Mouse (Mus musculus) cerebellum, adult 2 months (tissue): ENCODE results near the gene Sult6b2.

Source experiments
- CTCF ChIP-seq: fragments of 200-500 bp; IDR thresholded peaks from 2 replicates; pipeline ENCODE4 v1.5.1; 2011; ENCODE audit warnings: low read depth, mild to moderate bottlenecking, control low read depth, low read length, moderate library complexity, borderline replicate concordance; ENCODE audit not compliant: insufficient read depth
- POLR2A ChIP-seq: fragments of 200-500 bp; IDR thresholded peaks from 2 replicates; pipeline ENCODE4 v1.6.1; 2011; ENCODE audit warnings: low read length, control low read depth, borderline replicate concordance; ENCODE audit not compliant: insufficient read depth

DNA sequence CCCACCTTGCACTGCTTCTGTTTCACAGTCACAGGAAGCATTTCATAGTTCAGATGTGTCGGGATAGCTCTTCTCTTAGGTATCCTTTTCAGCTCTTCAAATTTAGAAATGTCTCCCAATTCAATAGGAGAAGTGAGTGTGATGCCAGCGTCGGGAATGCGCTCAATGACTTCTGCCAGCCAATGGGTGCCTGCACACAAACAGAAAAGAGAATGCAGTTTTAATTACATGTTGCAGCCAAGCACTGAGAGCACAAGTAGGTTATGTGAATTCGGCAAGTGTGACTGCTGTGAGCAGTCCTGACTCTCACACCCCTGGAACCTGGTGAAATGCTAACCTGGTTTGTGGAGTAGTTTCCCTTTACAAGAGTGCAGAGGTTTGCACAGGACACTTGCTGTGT lies 2.6 kb downstream of the Sult6b2 start:
- TF ChIP-seq CTCF (no peak), POLR2A (no peak)
